Mouse (Mus musculus) thymus, adult 2 months (tissue): ENCODE data around the gene Ttll5. TPM values are rescaled to one million over a fixed set of nuclear protein-coding genes. Genes with fewer than 3 reads are reported as not detected.

Source experiments
- DNase-seq: peaks from one replicate; pipeline ENCODE4 v3.0.0; 2021
- H3K27ac ChIP-seq: fragments of 200-500 bp; 2 replicates; pipeline ENCODE4 v1.5.1; 2012; ENCODE audit warnings: low read length, control low read depth; ENCODE audit not compliant: control insufficient read depth, insufficient read depth
- H3K27me3 ChIP-seq: fragments of 200-500 bp; 2 replicates; pipeline ENCODE4 v1.6.1; 2012; ENCODE audit warnings: mild to moderate bottlenecking, low read length, moderate library complexity, mixed read lengths; ENCODE audit not compliant: control insufficient read depth, insufficient read depth
- H3K36me3 ChIP-seq: fragments of 200-500 bp; 2 replicates; pipeline ENCODE4 v1.6.1; 2012; ENCODE audit warnings: mild to moderate bottlenecking, low read length, moderate library complexity; ENCODE audit not compliant: control insufficient read depth, insufficient read depth
- H3K4me1 ChIP-seq: fragments of 200-500 bp; replicated peaks from 2 replicates; pipeline ENCODE4 v1.6.1; 2012; ENCODE audit warnings: low read length; ENCODE audit not compliant: control insufficient read depth, insufficient read depth
- H3K4me3 ChIP-seq: fragments of 200-500 bp; 2 replicates; pipeline ENCODE4 v1.5.1; 2012; ENCODE audit warnings: mild to moderate bottlenecking, low read length, control low read depth, moderate library complexity; ENCODE audit not compliant: control insufficient read depth, insufficient read depth
- CTCF ChIP-seq: fragments of 200-500 bp; IDR thresholded peaks from 2 replicates; pipeline ENCODE4 v1.5.1; 2012; ENCODE audit warnings: mild to moderate bottlenecking, control low read depth, low read length, moderate library complexity, borderline replicate concordance; ENCODE audit not compliant: control insufficient read depth, poor library complexity, insufficient read depth; ENCODE audit errors: extremely low read depth
- POLR2A ChIP-seq: fragments of 200-500 bp; IDR thresholded peaks from 2 replicates; pipeline ENCODE4 v1.6.1; 2012; ENCODE audit warnings: mild to moderate bottlenecking, low read length, control low read depth, moderate library complexity; ENCODE audit not compliant: control insufficient read depth, poor library complexity, insufficient read depth; ENCODE audit errors: extremely low read depth
- WGBS: fragments of 180-500 bp; shearing (Covaris S2); methylation state at CpG from one replicate; pipeline ENCODE4 v1.1.7; 2018; 5-methylcytosine and 5-hydroxymethylcytosine counted together
- polyA plus RNA-seq: library from polyadenylated mRNA; depleted of rRNA; stranded (reverse); fragments of >200 nt; gene quantifications from 2 replicates; pipeline ENCODE4 v1.2.3, GENCODE M21; 2012

Gene Ttll5
- polyA plus RNA-seq, 1 experiment = 20.2 TPM

GRCm38 (mm10) chr12:85910811-85911210 lies 86.4 kb downstream of the Ttll5 start:
- Histone ChIP-seq H3K27me3 (no peaks in the 10 kb centered on the region), H3K4me3 (no peak overlapping the region), H3K27ac (no peak overlapping the region), H3K36me3 (no peaks in the 10 kb centered on the region), H3K4me1 (no peaks in the 10 kb centered on the region)
- 92% methylated on average over 6 of the region's 6 CpGs for WGBS
- TF ChIP-seq POLR2A (no peak), CTCF (no peak)
- DNase-seq = no peak

GRCm38 (mm10) chr12:85912712-85913504 lies 88.4 kb downstream of the Ttll5 start:
- Histone ChIP-seq H3K36me3 (no peaks in the 10 kb centered on the region), H3K4me1 (no peaks in the 10 kb centered on the region), H3K4me3 (no peak overlapping the region), H3K27me3 (no peaks in the 10 kb centered on the region), H3K27ac (no peak overlapping the region)
- no peak for DNase-seq
- WGBS = 61% methylated on average over 13 of the region's 13 CpGs
- no peak for TF ChIP-seq CTCF
- TF ChIP-seq POLR2A = no peak

DNA sequence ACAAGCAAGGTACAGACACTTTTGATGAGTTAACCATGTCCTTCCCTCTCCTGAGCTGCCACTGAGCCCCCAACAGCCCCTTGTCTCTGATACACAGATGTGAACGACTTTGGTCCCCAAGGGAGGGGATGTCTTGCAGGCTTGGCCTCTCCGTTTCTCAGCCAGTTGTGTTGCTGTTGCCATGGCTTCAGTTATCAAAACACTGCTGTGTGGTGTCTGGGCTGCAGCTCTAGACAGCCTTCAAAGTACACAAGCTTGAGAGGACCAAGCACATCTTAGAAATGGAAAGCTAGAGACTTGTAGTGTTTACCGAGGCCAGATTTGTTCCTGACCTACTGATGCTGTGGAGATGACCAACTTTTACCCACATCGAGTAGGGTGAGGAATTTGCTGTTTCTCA lies 102.4 kb downstream of the Ttll5 start:
- 84% methylated on average over 4 of the region's 4 CpGs for WGBS
- TF ChIP-seq POLR2A (no peak), CTCF (no peak)
- no peak for DNase-seq
- Histone ChIP-seq H3K4me1 (no peaks in the 10 kb centered on the region), H3K27ac (no peak overlapping the region), H3K36me3 (0 out of 2 replicates have a peak, but pooled peaks cover 13% of the 10 kb centered on the region), H3K4me3 (no peak overlapping the region), H3K27me3 (no peaks in the 10 kb centered on the region)

DNA sequence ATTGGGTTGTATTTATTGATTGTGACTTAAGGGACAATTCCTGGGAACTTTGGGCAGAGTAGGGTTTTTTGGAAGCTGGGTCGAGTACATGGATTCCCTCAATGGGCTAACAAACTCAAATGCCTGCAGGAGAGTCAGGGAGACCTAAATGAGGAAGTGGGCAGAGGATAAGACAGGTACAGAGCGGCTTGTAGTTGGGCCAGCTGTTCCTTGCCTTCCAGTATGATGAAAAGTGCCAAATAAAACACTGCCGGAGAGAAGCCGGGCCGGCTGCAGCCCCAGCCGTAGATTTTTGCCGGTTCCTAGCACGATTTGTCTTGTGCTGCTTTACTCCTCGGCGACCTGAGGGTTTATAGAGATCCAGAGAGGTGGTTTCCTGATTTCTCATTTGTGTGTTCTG lies 104.1 kb downstream of the Ttll5 start:
- DNase-seq = no peak
- Histone ChIP-seq H3K27me3 (no peaks in the 10 kb centered on the region), H3K4me1 (no peaks in the 10 kb centered on the region), H3K27ac (no peak overlapping the region), H3K4me3 (no peak overlapping the region), H3K36me3 (peaks cover 14% of the 10 kb centered on the region)
- TF ChIP-seq CTCF = no peak
- no peak for TF ChIP-seq POLR2A
- WGBS = 35% methylated on average over 10 of the region's 10 CpGs

DNA sequence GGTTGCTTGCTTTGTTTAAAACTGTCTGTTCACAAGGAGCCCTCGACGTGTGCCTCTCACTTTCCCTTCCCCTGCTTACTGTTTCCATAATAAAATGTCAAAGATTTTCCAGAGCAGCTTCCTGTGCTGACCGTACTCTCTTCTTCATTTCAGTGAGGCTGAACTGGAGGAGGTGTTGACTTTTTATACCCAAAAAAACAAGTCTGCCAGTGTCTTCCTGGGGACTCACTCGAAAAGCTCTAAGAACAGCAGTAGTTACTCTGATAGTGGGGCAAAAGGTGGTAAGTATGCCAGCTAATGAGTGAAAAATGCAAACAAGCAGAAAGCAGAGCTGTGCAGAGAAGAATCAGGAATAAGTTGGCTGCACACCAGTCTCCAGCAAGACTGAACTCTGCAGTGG lies 105.3 kb downstream of the Ttll5 start:
- H3K36me3 ChIP-seq = peaks cover 19% of the 10 kb centered on the region
- DNase-seq = no peak
- no peak overlapping the region for H3K27ac ChIP-seq
- 93% methylated on average over 4 of the region's 4 CpGs for WGBS
- H3K4me3 ChIP-seq = no peak overlapping the region
- no peak for TF ChIP-seq POLR2A
- no peaks in the 10 kb centered on the region for H3K27me3 ChIP-seq
- H3K4me1 ChIP-seq = no peaks in the 10 kb centered on the region

- H3K27me3 ChIP-seq = no peaks in the 10 kb centered on the region
- H3K27ac ChIP-seq = no peak overlapping the region
- peaks cover 19% of the 10 kb centered on the region for H3K36me3 ChIP-seq
- 93% methylated on average over 3 of the region's 3 CpGs for WGBS
- TF ChIP-seq CTCF (no peak), POLR2A (no peak)
- no peaks in the 10 kb centered on the region for H3K4me1 ChIP-seq
- no peak for DNase-seq
- H3K4me3 ChIP-seq = no peak overlapping the region
These were observed 106.3 kb downstream of the Ttll5 start for GRCm38 (mm10) chr12:85930713-85931112.

- WGBS = 97% methylated on average over 10 of the region's 10 CpGs
- DNase-seq = no peak
- no peaks in the 10 kb centered on the region for H3K27me3 ChIP-seq
- H3K4me1 ChIP-seq = no peaks in the 10 kb centered on the region
- H3K27ac ChIP-seq = no peak overlapping the region
- H3K36me3 ChIP-seq = peaks cover 6% of the 10 kb centered on the region
- H3K4me3 ChIP-seq = no peak overlapping the region
- TF ChIP-seq CTCF (no peak), POLR2A (no peak)
These were observed 108.8 kb downstream of the Ttll5 start for GRCm38 (mm10) chr12:85933241-85933640.
